ENCODE assay signal across 16 mouse cellular contexts in the genomic region with DNA sequence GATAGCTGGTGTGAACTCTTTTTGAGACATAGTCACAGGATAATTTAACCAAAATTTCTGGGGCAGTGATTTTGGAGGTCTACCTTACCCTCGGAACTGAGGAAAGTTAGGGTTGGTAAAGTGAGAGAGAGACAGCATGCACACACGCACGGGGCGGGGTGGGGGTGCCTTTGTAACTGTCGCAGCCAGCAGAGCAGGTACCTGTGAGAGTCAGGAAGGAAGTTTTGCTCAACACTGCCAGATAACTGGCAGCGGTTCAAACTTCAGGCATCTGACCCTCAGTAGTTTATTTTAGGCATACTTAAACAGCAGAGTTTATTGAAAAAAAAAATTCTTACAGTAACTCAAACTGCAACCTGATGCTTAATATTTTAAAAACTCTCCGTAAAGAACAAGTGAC. TPM values are rescaled to one million over a fixed set of nuclear protein-coding genes. Genes with fewer than 3 reads are reported as not detected.
"Had no signal": no experiment of that assay in that cellular context is flagged by ENCODE, and none has a peak within 500 bp of the region (broad histone marks: within the 10 kb centered on the region; RNA-seq: fewer than 3 reads in every experiment).

No protein-coding gene starts in this region.

- ATAC-seq: midbrain, embryonic 15.5 days had no signal

- H3K27me3 ChIP-seq: kidney, embryonic 15.5 days; limb, embryonic 13.5 days; megakaryocyte, embryonic 14.5 days; midbrain, embryonic 15.5 days; neural tube, embryonic 12.5 days had no signal

- DNase-seq: kidney, postnatal 14 days; left cerebral cortex, postnatal 4 days; lung, adult 18-20 months; lung, postnatal 10 days; lung, postnatal 4 days had no signal

- H3K36me3 ChIP-seq: kidney, embryonic 15.5 days; limb, embryonic 13.5 days; midbrain, embryonic 15.5 days; neural tube, embryonic 12.5 days had no signal

- H3K9me3 ChIP-seq: kidney, embryonic 15.5 days; limb, embryonic 13.5 days; megakaryocyte, embryonic 14.5 days; midbrain, embryonic 15.5 days; neural tube, embryonic 12.5 days had no signal

- H3K27ac ChIP-seq: kidney, embryonic 15.5 days; limb, embryonic 13.5 days; liver, embryonic 14.5 days; midbrain, embryonic 15.5 days; neural tube, embryonic 12.5 days; stomach, postnatal 0 days had no signal

- H3K4me2 ChIP-seq: kidney, embryonic 15.5 days; limb, embryonic 13.5 days; midbrain, embryonic 11.5 days; midbrain, embryonic 15.5 days; neural tube, embryonic 12.5 days had no signal

- H3K9ac ChIP-seq: kidney, embryonic 15.5 days; limb, embryonic 13.5 days; liver, embryonic 14.5 days; midbrain, embryonic 15.5 days; neural tube, embryonic 12.5 days had no signal

- H3K4me1 ChIP-seq: limb, embryonic 13.5 days; midbrain, embryonic 15.5 days; neural tube, embryonic 12.5 days had no signal

- H3K4me3 ChIP-seq: kidney, embryonic 15.5 days; limb, embryonic 13.5 days; megakaryocyte, embryonic 14.5 days; midbrain, embryonic 15.5 days; neural tube, embryonic 12.5 days had no signal

RNA-seq across cellular contexts. Expression of a gene that starts 39.7 kb away (rescaled TPM):
- total RNA-seq: liver, adult 2 months; monocyte, adult 5-6 weeks; neutrophil, adult 5-6 weeks had no signal
